Mouse (Mus musculus): Measurements from ENCODE around the gene Rassf9.

The Rassf9 gene

DNA sequence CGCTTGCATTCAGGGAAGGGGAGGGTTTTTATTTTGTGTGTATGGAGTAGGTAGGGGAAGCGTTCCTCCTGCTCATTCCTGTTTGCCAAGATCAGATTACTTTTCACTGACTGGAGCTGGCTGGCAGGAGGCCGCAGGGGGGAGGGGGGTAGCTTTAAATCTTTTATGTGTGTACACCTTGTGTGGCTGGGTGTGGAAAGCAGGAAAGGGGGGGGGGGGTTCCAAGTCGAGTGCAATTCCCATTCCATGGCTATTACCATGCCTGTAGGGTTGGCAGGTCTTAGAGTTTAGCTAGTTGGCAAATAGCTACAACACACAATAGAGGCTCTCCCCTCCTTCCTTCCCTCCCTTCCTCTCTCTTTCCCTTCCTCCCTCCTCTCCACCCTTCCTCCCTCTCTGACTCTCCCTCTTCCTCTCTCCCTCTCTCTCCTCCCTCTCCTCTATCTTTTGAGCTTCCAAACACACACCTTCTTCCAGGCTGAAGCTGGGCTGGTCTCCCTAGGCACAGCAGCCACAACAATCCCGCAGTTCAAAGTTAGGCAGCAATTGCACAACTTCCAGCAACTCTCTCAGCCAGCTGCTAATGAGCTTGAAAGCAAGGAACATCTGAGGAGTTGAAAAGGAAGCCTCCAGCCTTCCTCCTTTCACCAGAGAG lies at the start of gene Rassf9:
TSS of gene Rassf9 (plus strand) at position 416 of the 655 bp plus-strand sequence.
- peak; percentile 5 for DNase-seq

DNA sequence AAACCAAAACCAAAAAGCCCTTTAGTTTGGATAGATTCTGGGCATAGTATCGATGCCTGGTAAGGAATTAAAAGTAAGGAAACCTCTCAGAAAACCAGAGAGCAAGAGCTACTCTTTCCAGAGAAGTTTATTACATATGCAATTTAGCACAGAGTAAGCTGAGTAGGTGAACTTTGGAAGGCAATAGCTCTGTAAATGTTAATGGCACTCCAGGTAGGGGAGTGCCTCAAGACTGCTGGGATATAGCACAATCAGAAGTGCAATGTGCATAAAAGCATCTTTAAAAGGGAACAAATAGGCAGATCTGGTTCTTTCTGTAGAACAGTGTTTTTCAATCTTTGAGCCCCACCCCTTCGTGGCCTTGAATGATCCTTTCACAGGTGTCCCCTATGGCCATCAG lies 42.6 kb upstream of the Rassf9 start:
- DNase-seq = no peak

DNA sequence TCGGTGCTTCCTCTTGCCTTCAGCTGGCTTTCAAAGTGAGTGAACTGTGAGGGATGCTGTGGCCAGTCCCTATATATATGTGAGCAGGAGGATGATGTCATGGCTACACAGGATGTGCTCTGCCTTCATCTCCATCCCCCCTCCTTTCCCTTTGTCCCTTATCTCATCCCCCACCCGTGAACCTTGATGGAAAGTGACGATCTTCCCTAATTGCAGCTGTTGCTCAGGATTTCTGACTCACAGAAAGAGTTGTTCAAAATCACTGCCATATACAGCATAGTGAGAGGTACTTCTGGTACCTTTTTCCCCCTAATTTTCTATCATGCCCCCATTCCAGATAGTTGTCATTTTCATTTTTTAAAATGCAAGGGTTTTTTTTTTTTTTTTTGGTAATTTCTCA lies 21.6 kb upstream of the Rassf9 start, which contains the start of gene Nts:
TSS of gene Nts (minus strand) at position 101 of the 400 bp plus-strand sequence.
- no peak for DNase-seq

DNA sequence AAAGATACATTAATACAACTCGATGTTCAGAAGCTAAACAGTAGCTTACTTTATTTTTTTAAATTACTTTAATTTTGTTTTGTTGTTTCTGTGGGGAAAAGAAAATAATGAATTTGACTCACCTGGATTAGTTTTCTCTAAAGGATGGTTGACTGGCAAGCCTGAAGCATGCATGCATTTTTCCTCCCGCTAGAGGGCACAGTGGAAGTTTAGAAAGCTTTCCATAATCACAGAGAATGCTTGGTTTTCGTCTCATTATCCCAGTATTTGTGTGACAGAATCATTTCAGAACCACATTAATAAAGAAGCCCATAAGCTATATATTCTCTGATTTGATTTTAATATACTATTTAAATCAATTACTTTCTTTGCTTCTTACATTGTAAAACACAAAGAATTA lies 20.2 kb upstream of the Rassf9 start:
- peak; percentile 15 for DNase-seq

DNA sequence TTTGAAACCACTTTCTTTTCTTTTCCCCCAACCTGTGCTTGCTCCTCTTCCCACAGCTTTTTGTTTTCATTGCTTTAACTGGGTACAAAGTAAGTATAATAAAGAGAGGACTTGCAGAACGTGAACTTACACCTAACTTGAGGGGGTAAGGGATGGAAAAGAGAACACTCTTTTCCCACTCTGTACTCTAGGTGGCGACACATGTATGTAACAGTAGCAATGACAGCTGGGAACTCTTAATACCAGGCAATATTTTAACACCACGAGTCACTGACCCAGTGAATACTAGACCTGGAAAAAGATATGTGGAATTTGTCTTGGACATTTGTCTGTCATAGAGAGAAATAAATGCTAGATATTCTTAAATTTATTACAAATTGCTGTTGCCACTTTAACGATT lies 13.3 kb upstream of the Rassf9 start:
- no peak for DNase-seq

DNA sequence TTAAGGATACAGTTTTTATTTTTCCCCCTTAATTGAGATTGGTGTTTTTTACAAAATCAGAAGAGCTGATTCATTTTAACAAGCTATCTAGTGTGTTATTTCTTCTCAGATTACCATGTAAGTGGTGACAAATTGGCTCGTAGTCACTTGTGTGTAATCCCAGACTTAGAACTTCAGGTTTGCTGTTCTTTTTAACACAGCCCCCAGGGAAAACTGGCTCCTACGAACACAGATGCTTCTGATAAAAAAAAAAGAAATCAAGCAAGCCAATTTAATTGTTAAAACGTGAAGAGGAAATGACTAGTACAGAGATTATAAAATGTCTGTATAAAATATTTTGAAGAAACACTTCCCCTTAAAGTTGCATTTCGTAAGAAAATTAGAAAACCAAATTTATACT lies 4.6 kb upstream of the Rassf9 start:
- DNase-seq = no peak

DNA sequence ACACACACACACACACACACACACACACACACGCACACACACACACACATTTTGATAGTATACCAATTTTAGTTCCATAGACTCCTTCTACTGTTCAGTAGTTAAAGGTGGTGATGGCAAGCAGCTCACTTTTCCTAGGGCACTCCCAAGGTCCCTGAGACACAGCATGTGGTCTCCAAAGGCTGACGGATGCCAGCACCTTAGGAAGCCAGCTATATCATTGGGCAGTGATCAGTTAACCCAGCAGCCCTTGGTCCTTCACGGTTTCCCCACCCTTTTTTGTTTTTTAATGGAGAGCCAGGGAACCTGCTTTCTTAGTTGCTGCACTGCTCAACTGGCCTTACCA lies 588 bp upstream of the Rassf9 start:
- DNase-seq = no peak

DNA sequence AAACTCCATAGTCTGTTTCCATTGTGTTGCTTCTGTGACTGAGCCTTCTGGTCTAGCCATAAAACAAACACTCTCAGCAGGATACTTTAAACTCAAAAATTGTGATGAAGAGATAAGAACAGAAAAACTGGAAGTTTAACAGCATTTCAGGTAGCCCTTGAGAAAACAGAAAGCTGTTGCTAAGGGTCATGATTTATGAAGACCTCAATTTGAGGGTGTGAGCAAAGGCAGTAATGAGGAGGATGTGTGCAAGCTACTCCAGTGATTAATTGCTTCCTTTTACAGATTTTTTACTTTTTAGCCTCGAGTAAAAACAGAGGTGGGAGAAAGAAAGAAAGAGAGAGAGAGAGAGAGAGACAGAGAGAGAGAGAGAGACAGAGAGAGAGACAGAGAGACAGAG lies 2.1 kb downstream of the Rassf9 start:
- DNase-seq = no peak

DNA sequence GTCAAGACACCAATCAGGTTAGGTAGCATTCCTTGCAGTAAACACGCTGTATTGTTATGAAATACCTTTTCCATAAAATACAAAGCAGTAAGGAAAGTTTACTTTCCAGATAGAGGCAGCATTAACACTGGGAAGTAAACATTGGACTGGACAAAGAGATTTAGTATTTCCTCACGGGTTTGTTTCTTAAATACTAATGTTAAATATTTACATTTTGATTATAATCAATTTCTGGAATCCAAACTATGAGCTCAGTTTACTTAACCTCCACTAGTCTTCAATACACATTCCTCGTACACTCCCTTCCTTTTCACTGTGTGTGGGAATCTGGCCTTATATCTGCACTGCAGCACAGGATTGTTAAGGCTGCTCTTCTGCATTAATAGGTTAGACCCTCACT lies 15.9 kb downstream of the Rassf9 start:
- DNase-seq = no peak

DNA sequence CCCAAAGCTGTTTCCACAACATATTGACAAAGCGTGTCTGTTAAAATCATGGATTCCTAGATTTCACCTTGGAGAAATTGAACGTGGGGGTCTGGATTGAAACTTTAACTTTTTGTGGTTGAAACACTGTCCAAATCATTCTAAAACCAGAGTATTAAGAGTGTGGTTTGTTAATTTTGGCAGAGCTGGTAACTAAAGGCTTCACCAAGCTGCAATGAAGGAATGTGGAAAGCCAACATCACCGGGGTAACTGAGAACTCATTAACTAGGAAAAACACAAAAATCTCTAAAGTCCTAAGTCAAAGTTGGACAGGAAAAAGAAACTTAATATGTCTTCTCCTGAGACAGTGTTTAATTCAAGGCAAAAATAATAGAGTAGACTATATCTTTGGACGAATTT lies 41.9 kb downstream of the Rassf9 start:
- no peak for DNase-seq

DNA sequence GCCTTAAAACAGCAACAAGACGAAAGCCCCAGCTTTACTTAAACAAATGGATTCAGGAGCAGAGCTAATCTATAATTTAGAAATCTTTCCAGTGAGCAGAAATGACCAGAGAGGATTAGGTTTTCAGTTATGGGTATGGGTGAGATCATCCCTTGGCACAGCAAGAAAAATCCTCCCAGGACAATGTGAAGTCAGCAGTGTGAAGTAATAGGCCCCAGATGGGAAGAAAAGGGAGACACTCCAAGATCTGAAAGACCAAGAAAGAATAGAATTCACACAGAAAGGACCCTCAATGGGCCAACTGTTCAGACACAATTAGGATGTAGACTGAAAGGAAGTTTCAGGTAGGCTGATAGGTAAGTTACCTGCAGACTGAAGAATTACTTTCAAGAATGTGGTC lies 50.5 kb downstream of the Rassf9 start:
- DNase-seq = no peak

DNA sequence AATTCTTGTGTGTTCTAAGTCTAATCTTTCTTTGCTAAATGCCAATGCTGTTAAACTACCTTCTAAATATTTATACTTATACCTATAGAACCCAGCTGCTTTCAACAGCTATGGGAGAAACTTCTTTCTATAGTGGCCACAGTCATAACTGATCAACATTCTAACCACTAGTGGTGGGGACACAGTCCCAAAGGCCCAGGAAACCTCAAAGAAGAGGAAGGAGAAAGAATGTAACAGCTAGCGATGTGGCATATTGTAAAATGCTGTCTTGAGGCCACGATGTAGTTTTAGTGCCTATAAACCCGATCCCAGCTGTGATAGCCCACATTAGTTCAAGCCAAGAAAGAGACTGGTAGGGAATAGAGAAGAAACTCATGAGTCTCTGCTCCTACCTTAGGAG lies 65.9 kb downstream of the Rassf9 start:
- no peak for DNase-seq

DNA sequence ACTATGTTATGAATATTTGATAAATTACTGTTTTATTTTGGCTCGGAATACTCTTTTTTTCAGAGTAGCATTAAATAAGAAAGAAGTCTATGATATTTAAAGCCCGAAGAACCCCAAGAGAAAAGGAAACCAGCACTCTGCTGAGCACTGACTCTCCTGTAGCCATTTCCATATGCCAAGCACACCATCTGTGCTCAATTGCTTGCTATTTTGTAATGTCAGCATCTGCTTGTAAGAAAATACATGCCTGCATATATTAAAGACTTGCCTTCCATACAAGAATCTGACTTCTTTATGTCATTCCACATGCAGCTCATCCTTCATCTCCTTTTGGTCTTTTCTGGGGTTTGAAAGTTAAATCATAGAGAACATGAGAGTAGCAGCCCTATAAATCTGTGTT lies 82.3 kb downstream of the Rassf9 start:
- no peak for DNase-seq
